Mouse (Mus musculus) ES-CJ7 (cell line): ENCODE measurements around the gene Pi4ka.
A peak's percentile ranks its signal among the peaks of the same experiment; 100 is the strongest.

Source experiments
- DNase-seq: peaks from one replicate; pipeline ENCODE4 v3.0.0; 2011; ENCODE audit warnings: low read depth, low spot score

The Pi4ka gene

DNA sequence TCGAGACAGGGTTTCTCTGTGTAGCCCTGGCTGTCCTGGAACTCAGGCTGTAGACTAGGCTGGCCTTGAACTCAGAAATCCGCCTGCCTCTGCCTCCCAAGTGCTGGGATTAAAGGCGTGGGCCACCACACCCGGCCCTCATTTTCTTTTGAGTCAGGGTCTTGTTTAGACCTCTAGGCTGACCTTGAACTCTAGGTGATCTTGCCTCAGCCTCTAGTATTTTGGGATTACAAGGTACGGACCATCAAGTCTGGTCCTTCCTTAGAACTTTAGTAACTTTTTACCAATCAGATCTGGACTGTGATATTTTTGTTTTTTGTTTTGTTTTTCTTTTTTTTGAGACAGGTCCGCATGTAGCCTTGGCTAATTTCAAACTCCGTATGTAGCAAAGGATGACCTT, 130.4 kb downstream of the Pi4ka start, which contains the start of gene Tmem191c:
Tmem191c (plus strand) TSS at position 357 of the 400 bp plus-strand sequence.
- peak; percentile 88 for DNase-seq

DNA sequence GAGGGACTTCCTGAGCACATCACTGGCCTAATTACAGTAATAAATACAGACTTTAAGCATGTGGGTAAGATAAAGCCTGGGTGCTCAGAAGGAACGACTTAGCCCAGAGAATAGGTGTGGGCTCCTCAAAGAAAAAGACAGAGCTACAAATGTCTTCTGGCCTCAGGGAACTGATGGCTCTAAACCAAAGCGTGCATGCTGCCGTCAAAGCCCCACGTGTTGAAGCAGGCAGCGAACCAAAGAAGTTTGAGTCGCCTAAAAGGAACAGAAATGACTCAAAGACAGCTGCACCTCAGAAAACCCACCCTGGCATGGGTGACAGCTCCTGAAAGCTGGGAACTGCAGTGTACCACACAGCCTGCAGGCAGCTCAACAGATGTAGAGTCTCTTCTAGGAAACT, 134.3 kb downstream of the Pi4ka start:
- no peak for DNase-seq

DNA sequence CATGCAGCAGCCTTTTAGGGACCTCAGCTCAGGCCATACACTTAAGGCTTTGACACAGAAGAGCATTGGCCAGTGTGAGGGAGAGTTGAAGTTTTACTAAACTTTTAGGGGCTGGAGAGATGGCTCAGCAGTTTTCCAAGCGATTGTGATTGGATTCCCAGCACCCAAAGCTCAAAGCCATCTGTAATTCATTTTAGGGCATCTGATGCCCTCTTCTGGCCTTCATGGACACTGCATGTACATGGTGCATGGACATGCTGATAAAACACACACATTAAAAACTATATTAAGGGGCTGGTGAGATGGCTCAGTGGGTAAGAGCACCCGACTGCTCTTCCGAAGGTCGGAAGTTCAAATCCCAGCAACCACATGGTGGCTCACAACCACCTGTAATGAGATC, 135.0 kb downstream of the Pi4ka start:
- DNase-seq, result peak; percentile 66

DNA sequence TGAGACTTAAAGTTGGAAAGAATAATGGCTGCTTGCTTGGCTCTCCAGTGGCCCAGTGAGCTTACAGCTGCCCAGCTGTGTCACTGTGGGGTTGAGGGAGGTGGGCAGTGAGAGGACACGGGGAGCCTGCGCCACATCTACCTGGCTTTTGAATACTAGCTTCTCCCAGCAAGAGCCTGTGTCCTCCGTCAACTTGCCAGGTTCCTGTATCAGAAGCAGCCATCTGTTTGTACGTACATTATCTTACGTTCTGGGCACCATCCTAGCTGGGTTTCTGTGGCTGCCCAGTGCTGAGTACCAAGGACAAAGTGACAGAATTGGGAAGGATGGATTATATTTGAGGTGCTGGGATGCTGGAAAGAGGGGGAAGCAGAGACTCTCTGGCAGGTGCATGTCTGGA, 136.2 kb downstream of the Pi4ka start:
- DNase-seq, result no peak

DNA sequence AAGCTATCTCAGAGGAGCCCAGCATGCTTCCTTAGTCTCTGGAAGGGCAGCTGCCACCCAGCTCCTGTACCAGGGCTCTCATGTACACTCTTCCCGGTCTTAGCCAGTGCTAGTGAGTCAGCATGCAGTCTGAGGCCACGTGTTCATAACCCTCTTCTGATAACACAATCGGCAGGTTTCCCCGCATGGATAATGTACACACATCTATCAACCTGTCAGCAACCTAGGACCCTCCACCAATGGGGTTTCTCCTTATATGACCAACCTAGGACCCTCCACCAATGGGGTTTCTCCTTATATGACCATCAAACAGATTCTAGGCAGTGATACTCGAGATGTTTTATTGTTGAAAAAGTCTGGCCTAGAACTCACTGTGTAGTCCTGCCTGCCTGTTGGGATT, 138.2 kb downstream of the Pi4ka start:
- no peak for DNase-seq

DNA sequence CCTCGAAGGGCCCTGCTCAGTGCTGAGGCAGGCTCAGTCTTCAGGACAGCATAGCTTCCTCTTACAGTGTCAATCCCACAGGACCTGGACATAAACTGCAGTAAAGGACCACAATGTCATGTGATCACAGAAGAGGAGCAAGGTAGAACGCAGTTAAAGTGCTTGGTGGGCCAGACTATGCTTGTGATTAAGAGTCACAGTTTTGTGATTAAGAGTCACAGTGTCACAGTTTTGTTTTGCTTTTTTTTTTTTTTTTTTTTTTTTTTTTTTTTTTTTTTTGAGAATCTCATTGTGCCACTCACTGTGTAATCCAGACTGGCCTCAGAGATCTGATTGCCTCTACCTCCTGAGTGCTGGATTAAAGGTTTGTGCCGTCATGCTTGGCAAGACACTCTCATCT, 140.0 kb downstream of the Pi4ka start:
- no peak for DNase-seq

DNA sequence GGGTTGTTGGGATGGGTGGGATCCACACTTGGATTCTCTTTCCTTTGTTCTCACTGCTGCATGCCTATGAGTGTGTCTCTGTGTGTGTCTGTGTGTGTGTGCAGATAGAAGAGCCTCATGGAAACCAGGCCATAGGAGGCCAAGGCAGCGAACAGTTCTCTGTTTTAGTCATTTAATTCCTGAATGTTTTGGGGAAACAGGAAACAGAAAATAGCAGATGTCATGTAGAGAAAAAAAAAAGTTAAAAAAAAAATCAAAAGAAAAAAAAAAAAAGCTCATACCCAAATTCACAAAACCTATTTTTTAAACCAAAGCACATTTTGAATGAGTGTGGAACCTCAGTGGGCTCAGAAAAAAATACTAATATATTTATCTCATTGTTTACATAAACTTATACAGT, 144.8 kb downstream of the Pi4ka start:
- no peak for DNase-seq

DNA sequence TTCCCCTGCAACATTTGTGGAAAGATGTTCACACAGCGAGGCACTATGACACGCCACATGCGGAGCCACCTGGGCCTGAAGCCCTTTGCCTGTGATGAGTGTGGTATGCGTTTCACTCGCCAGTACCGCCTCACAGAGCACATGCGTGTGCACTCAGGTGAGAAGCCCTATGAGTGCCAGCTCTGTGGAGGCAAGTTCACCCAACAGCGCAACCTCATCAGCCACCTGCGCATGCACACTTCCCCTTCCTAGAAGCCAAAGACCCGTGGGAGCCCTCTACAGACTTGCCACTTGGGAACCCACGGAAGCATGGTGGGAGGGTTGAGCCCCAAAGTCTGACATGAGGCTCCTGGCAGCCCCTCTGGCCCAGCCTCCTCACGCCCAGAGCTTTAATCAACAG, 147.2 kb downstream of the Pi4ka start:
- no peak for DNase-seq

DNA sequence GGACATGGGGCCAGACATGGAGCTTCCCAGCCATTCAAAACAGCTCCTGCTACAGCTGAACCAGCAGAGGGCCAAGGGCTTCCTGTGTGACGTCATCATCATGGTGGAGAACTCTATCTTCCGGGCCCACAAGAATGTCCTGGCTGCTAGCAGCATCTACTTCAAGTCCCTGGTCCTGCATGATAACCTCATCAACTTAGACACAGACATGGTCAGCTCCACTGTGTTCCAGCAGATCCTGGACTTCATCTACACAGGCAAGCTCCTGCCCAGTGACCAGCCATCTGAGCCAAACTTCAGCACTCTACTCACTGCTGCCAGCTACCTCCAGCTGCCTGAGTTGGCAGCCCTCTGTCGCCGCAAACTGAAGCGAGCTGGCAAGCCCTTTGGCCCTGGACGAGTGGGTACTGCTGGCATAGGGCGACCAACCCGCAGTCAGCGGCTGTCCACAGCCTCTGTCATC, 148.7 kb downstream of the Pi4ka start:
- no peak for DNase-seq

DNA sequence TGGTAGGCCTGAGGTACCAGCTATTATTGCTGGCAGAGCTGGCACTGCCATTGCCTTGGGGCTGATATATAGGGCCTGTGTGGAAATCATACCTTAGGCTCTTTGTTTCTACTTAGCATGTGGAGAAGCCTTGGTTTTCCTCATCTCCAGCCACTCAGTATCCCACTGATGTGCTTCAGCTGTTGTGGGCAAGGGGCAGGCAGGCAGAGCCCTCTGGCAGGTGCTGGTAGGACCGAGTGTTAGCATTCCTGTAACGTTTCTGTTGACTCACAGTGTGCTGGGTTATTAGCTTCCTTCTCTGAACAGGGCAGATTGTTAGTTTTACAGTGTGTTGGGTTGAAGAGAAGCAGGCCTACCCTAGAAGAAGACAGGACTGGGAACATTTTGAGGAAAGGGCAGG, 150.8 kb downstream of the Pi4ka start:
- no peak for DNase-seq

DNA sequence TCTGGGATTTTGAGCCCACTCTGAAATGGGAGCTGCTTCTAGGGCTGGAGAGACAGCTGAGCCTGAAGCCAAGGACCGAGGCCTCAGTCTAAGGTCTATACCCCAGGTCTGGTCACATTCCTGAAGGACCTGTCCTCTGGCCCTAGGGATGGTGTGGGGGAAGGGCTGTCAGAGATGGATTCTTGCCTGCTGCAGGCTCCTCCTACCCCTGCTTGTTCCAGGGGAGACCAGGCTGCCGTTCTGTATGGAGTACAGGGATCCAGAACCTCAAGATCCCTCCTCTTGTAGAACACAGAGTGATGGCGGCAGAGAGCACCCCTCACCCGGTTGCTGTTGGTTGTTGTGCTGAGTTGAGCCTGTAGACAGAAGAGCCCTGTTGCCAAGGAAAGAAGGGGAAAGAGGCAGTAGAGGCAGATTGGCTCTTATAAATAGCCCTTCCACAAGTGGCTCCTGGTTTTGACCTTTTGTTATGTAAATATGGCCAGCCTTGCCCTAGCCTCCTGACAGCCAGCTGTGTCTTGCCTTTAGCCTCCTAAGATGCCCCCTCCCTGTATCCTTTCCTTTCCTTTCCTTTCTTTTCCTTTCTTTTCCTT, 152.0 kb downstream of the Pi4ka start:
- peak; percentile 52 for DNase-seq

DNA sequence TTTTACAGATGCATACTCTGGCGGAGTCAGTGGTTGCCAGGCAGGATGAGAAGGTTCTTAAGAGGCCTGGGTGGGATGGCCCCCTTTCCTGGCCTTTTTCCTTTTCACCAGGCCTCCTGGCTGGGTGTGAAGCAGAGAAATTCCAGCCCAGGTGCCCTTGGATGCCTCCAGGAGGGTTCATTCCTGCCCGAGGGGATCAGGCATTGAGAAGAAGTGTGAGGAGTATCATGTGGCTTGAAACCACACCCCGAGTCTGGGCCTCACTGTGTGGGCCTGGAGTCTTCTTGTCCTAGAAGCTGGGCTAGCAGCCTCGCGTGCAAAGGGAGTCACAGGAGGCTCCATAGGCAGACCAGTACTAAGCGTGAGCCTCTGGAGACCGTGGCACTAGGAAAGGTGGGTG, 153.3 kb downstream of the Pi4ka start:
- DNase-seq, result peak; percentile 77

DNA sequence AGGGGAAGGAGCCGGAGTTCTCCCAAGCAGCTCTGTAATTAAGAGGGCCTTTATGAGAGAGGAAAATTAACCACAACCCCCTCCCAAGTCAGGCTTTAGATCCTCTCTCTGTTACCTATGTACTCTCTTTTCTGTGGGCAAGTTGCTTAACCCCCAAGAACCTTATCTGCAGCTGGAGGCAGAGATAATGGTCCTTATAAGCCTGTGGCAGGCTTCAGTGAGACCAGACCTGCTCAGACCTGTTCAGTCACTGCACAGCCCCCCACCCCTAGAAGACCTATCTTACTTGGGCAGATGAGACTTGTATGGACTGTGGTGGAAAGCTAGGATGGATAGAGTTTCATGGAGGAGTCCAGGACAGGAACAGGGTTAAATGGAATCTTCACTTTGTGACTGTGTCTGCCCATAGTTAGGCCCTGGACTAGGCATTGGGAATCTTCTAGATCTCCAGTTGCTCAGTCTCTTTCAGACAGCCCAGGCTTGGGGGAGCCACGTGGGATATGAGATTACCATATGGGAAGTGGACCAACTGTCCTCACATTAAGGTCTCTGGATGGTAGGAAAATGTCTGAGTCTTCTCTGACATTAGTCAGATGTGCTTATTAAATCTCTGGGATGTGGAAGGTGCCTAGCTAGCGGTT, 153.9 kb downstream of the Pi4ka start:
- no peak for DNase-seq

DNA sequence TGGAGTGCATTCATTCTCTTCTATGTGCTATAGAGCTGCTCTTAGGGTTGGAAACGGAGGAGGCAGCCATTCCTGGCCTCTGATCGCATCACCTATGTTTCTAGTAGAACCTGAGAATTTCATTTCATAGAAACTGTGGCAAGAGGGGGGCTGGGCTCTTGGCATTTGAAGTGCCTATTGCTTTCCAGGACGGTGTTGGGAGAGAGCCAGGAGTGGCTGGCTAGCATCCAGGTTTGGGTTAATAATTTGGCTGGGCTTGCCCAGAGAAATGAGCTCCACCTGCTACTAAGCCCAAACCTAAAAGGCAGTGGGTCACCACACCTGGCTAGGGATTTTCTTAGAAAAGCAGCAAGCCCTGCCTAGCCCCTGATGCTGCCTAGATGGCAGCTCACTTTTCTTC, 154.6 kb downstream of the Pi4ka start:
- DNase-seq, result no peak

DNA sequence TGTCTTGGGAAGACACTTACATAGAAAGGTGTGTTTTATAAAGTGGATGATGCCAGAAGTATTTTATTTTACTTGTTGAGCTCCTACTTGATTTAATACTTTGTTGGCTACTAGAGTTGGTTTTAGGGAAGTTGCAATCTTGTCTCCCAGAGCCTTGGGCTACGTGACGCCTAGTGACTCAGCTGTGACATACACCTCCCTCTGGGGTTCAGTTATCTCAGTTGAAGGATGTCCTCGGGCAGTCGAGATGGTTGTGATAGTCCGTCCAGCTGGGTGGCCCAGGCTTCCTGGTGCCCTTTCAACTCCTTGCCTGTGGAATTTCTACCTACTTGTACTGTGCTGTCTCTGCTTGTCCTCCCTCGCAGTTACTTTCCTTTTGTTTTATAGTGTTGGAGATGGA, 157.0 kb downstream of the Pi4ka start:
- DNase-seq, result no peak

DNA sequence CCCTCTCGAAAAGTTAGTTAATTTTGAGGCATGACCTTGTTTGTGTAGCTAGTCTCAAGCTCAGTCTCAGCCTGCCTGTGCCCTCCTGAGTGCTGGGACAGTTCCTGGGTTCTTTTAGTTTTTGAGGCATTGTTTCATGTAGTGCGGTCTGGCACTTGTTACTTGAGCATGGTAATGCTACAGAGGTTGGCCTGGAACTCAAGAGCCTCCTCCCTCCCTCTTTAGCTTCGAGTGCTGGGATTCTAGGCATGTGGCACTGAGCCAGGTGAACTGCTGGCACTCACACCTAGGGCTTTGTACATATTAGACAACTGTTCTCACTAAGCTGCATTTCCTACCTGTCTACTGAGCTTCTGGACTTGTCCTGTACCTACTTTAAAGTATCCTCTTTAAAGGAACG, 158.4 kb downstream of the Pi4ka start:
- DNase-seq, result no peak

DNA sequence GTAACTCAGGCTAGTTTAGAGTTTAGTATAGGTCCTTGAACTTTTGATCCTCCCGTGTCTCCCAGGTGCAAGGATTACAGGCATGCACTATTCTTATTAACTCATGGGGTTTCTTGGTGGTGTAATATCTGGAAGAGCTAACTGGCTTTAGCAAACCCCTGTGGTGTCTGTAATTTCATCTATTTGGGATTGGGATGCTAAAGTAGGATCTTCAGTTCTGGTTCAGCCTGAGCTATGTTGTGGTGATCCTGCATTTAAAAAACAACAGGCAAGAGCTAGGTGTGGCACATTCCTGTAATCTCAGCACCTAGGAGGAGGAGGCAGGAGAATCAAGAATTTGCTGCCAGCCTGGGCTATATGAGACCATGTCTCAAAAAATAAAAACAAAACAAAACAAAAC, 161.1 kb downstream of the Pi4ka start:
- peak; percentile 79 for DNase-seq

DNA sequence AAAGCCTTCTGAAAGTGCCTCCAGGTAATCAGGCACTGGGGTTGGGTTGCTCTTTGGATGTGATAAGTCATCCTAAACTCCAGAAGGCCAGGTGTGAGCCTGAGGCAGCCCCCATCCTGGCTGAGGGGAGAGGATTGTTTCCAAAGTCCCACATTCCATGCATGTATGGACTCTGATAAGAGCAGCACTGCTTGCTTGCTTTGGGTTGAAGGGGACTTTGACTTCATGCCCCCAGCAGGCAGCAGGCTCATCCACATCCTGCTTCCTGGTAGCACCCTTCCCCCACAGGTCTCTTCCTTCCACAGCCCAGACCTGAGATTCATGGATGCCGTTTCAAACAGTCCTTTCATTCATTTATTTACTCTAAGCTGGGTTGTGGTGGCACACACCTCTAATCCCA, 162.4 kb downstream of the Pi4ka start:
- peak; percentile 59 for DNase-seq

DNA sequence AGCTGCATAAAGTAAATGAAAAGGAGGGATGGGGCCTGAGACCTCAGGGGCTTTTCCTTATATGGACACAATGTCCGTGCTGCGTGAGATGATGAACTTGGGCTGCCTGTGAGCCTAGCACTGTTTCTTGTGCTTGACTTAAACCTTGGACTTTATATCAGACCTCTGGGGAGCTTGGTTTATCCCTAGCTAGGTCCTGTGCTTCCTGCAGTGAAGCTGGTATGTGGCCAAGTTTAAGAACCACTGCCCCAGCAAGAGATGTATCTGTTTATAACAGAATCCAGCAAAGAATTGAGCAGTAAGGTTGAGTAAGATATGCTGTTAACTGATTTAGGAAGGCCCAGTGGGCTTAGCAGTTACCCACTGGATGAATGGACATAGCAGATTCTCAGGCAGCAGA, 166.7 kb downstream of the Pi4ka start:
- no peak for DNase-seq

DNA sequence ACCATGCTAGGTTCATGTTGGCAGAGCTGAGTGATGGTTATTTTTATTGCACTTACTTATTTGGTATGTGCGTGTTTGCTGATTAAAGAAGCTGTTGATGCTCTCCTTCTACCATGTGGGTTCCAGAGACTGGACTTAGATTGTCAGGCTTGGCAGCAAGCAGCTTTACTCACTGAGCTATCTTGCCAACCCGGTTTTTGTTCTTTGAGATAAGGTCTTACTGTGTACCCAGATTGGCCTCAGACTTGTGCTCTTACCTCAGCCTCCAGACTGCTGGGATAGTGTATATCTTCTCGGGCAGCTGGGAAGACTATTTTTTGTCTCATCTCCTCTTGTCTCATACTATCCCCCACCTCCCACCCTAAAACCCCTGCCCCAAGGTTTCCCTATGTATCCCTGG, 168.5 kb downstream of the Pi4ka start:
- no peak for DNase-seq

DNA sequence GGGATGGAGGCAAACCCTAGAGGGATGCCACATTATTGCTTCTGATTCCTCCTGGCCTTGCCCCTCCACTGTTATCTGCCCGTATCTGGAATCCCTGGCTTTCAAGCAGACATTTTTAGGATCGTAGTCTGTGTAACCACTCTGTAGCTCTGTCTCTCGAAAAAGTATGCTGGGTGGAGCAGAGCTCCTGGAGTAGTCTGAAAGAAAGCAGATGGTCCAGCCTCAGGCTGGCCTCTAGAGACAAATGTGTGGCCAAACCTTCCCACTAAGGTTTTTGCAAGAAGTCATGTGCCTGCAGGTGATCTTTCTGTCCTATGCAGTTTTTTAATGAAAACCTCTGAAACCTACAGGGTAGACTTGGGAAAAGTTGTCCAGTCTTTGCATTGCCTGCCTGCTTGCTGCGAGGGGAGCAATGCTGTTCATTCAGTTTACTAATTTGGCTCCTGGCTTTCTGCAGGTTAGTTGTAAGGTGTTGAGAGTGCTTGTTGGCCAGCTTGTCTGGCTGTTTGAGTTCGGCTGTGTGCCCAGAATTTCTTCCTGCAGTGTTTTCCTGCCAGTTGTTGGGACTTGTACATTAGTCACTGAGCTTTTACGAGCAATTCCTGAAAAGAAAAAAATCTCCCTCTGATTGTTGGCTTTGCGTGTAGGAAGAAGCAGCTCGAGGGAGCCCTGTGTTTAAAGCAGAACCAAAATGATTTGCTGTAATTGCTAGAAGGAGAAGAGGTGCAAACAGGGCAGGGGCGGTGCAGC, 171.0 kb downstream of the Pi4ka start:
- no peak for DNase-seq

DNA sequence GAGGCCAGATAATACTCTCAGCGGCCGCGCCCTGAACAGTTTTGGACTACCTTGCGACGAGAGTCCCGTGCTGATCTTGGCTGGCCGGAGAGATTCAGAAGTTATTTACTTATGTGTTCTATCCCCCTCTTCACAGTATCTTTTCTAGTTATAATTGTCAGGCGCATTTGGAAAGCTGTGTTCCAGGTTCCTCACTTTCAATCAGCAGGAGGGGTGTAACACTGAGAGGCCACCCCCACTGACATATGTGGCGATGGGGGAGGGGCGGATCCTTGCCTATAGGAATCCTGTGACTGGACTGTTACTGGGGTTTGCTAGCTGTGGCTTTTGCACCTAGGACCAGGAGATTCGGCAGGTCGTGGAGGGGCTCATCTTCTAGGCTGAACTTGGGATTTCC, 171.6 kb downstream of the Pi4ka start:
- DNase-seq, result peak; percentile 67
